Comparison of ENCODE assay signal across 8 mouse cellular contexts in genomic region chr17:31057891-31058744, GRCm38 (mm10). TPM values are rescaled to one million over a fixed set of nuclear protein-coding genes. Genes with fewer than 3 reads are reported as not detected.
DNase-seq lines count a peak whose midpoint lies in the region; ATAC-seq lines count a peak whose summit lies in the region.

No protein-coding gene starts in this region.

- peak overlapping the region; percentile 52 for H3K4me3 ChIP-seq in forebrain, embryonic 12.5 days (replicated peaks)
- H3K4me3 ChIP-seq in midbrain, embryonic 15.5 days, result peak overlapping the region; percentile 61

- peak; percentile 67 for ATAC-seq in forebrain, embryonic 12.5 days (ENCODE audit: low FRiP score)
- ATAC-seq in midbrain, embryonic 15.5 days (replicated peaks), result peak; percentile 66

- intact Hi-C loops in left cerebral cortex, postnatal 25 days (cut with DNase I), result loop anchor here (2.0 kb wide), 2 partner anchors 39 to 61 kb away; no protein-coding TSS in a partner anchor

- peak overlapping the region; percentile 54 for H3K27ac ChIP-seq in forebrain, embryonic 12.5 days
- peak overlapping the region; percentile 86 for H3K27ac ChIP-seq in midbrain, embryonic 15.5 days

- H3K9ac ChIP-seq in forebrain, embryonic 12.5 days, result peak overlapping the region; percentile 59
- peak overlapping the region; percentile 59 for H3K9ac ChIP-seq in midbrain, embryonic 15.5 days

- under 1% methylated on average over 30 of the region's 31 CpGs for WGBS in forebrain, embryonic 12.5 days
- under 1% methylated on average over 30 of the region's 31 CpGs for WGBS in midbrain, embryonic 15.5 days

- no peaks in the 10 kb centered on the region for H3K36me3 ChIP-seq in forebrain, embryonic 12.5 days (replicated peaks)
- H3K36me3 ChIP-seq in midbrain, embryonic 15.5 days (replicated peaks), result no peaks in the 10 kb centered on the region

- peaks cover 45% of the 10 kb centered on the region for H3K27me3 ChIP-seq in forebrain, embryonic 12.5 days
- H3K27me3 ChIP-seq in midbrain, embryonic 15.5 days (replicated peaks), result no peaks in the 10 kb centered on the region

- peaks cover 41% of the 10 kb centered on the region for H3K4me1 ChIP-seq in forebrain, embryonic 12.5 days
- H3K4me1 ChIP-seq in midbrain, embryonic 15.5 days, result peaks cover 34% of the 10 kb centered on the region

- H3K9me3 ChIP-seq in forebrain, embryonic 12.5 days, result peaks cover 5% of the 10 kb centered on the region
- H3K9me3 ChIP-seq in midbrain, embryonic 15.5 days, result no peaks in the 10 kb centered on the region

- peak overlapping the region; percentile 79 for H3K4me2 ChIP-seq in forebrain, embryonic 12.5 days
- peak overlapping the region; percentile 81 for H3K4me2 ChIP-seq in midbrain, embryonic 15.5 days

- peak; percentile 65 for DNase-seq in layer of hippocampus, adult 11-12 months (ENCODE audit: low spot score)
- no peak for DNase-seq in layer of hippocampus, postnatal 14 days (ENCODE audit: low spot score in 2 of 2)
- peak; percentile 78 for DNase-seq in cerebellum, adult 11 months
- peak; percentile 47 to 59 for DNase-seq in left cerebral cortex, postnatal 25 days (ENCODE audit: low spot score in 2 of 2)
- DNase-seq in adrenal gland, postnatal 14 days, result no peak
- DNase-seq in thymus, postnatal 10 days (ENCODE audit: low spot score in 2 of 2), result no peak

RNA-seq across cellular contexts. Expression of gene Abcg1, which starts 0.6 kb away (rescaled TPM):
- total RNA-seq in layer of hippocampus, postnatal 14 days (2021), result 10 to 100 TPM; 37.4 to 40.6 TPM
- 16.2 and 16.5 TPM in 2 replicates for polyA plus RNA-seq in forebrain, embryonic 12.5 days (2016; fragmentation: Nextera tagmentation; extraction: Ambion mirVana)
- total RNA-seq in left cerebral cortex, postnatal 25 days (2021), result 10 to 100 TPM; 61.4 to 65.9 TPM
- 22.6 and 23.8 TPM in 2 replicates for polyA plus RNA-seq in midbrain, embryonic 15.5 days (2015; fragmentation: Nextera tagmentation; extraction: Ambion mirVana)
- 11.7 and 21.9 TPM in 2 replicates for total RNA-seq in adrenal gland, postnatal 14 days (2021)

Comparison
In these comparisons a context has a peak if more than half of its experiments do, and no peak if none do; other contexts are left out.
1. DNase-seq: peak in layer of hippocampus, adult 11-12 months (single experiment), cerebellum, adult 11 months (single experiment) and left cerebral cortex, postnatal 25 days (2 of 2); none in layer of hippocampus, postnatal 14 days (0 of 2), adrenal gland, postnatal 14 days (single experiment) and thymus, postnatal 10 days (0 of 2).